Mouse (Mus musculus) gastrocnemius, adult 8-10 months (tissue): Measurements from ENCODE around the gene Insrr. TPM values are rescaled to one million over a fixed set of nuclear protein-coding genes. Genes with fewer than 3 reads are reported as not detected.
"Not testable (repeated sequence)": the region's sequence is repeated elsewhere in the genome, so short reads cannot be mapped to it uniquely, and the experiment has no call there.

Experiments
- DNase-seq, 2 experiments: peaks; one replicate each; pipeline ENCODE4 v3.0.0; 2022; ENCODE audit warnings: low spot score in 2 of 2
- total RNA-seq, 4 experiments: library from RNA; stranded (reverse); gene quantifications; 2 replicates each; pipeline ENCODE4 v1.2.4; 2022

Gene Insrr
- total RNA-seq, 4 experiments from 2014 or later: not detected

- DNase-seq: no peak
Observed at GRCm38 (mm10) chr3:87778283-87778682, 18.5 kb upstream of the Insrr start.

GRCm38 (mm10) chr3:87779086-87779485 is 17.7 kb upstream of the Insrr start:
- no peak for DNase-seq

- no peak for DNase-seq
Observed at GRCm38 (mm10) chr3:87783282-87784023, 13.3 kb upstream of the Insrr start.

- DNase-seq: no peak
Observed at GRCm38 (mm10) chr3:87785156-87785555, 11.6 kb upstream of the Insrr start.

- DNase-seq: no peak
Observed at GRCm38 (mm10) chr3:87785626-87786214, 11.0 kb upstream of the Insrr start.

- DNase-seq: no peak
Observed at GRCm38 (mm10) chr3:87789248-87789647, 7.5 kb upstream of the Insrr start.

GRCm38 (mm10) chr3:87789768-87790167 is 7.0 kb upstream of the Insrr start:
- DNase-seq: no peak

- no peak for DNase-seq
Observed at GRCm38 (mm10) chr3:87794922-87795325, 1.8 kb upstream of the Insrr start, which contains the start of gene Ntrk1. Gene Ntrk1 (minus strand): TSS chr3:87795162.

- peak; percentile 17 to 30 for DNase-seq
Observed at GRCm38 (mm10) chr3:87795336-87796277, 1.1 kb upstream of the Insrr start.

GRCm38 (mm10) chr3:87801681-87802080 is 4.9 kb downstream of the Insrr start:
- DNase-seq: no peak

- DNase-seq: no peak
Observed at GRCm38 (mm10) chr3:87804038-87804677, 7.4 kb downstream of the Insrr start.

GRCm38 (mm10) chr3:87809322-87809962 is 12.7 kb downstream of the Insrr start:
- no peak for DNase-seq

GRCm38 (mm10) chr3:87811297-87811696 is 14.5 kb downstream of the Insrr start:
- DNase-seq: no peak

GRCm38 (mm10) chr3:87812413-87812812 is 15.7 kb downstream of the Insrr start:
- no peak for DNase-seq

- no peak for DNase-seq
Observed at GRCm38 (mm10) chr3:87812873-87813272, 16.1 kb downstream of the Insrr start.

- no peak for DNase-seq
Observed at GRCm38 (mm10) chr3:87816166-87816565, 19.4 kb downstream of the Insrr start.

- peak; percentile 40 to 52 for DNase-seq
Observed at GRCm38 (mm10) chr3:87816646-87817093, 19.9 kb downstream of the Insrr start.

- DNase-seq: no peak
Observed at GRCm38 (mm10) chr3:87818226-87818625, 21.5 kb downstream of the Insrr start.

GRCm38 (mm10) chr3:87824206-87824605 is 27.5 kb downstream of the Insrr start, which contains the start of gene Pear1:
Gene Pear1 (minus strand): TSS chr3:87824306.
- not testable (repeated sequence) for DNase-seq

GRCm38 (mm10) chr3:87828435-87828834 is 31.7 kb downstream of the Insrr start:
- no peak for DNase-seq

GRCm38 (mm10) chr3:87829025-87829424 is 32.3 kb downstream of the Insrr start:
- no peak for DNase-seq
